Mouse (Mus musculus): ENCODE measurements around the gene Dedd. TPM values are rescaled to one million over a fixed set of nuclear protein-coding genes. Genes with fewer than 3 reads are reported as not detected.

Gene Dedd
- polyA plus RNA-seq, 1 experiment from 2014 or later: 50.4 TPM

DNA sequence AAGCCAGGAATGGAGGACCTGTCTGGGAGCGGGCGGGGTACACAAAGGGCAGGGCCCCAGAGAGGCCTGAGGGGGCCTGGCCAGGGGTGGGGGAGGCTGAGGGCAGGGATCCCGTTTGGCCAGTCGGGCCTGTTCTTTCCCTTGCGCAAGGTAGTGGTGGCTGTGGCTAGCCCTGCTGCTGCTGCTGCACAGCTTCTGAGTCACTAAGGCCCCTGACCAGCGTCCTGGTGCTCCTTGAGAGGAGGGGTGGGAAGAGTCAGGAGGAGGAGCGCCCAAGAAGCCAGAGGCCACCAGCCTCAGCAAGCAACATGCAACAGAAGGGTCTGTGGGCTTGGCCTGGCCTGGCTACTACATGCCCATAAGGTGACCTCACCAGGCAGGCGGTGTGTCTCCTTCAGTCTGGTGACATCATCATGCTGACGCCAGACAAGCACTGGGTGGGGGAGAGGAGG lies 46.7 kb downstream of the Dedd start:
- Histone ChIP-seq H3K27me3 (replicated peaks; ENCODE audit: low read depth, poor library complexity, severe bottlenecking) (peaks cover 35% of the 10 kb centered on the region), H3K4me3 (peak overlapping the region; percentile 8; the same call in 1 of the 2 replicates), H3K36me3 (replicated peaks) (no peaks in the 10 kb centered on the region), H3K27ac (replicated peaks) (0 out of 2 replicates have a peak overlapping the region, but pooled peaks have one; percentile 44), H3K9me3 (no peaks in the 10 kb centered on the region), H3K4me1 (peaks cover 48% of the 10 kb centered on the region)
- peak; percentile 47 for DNase-seq (ENCODE audit: low spot score)
- WGBS: 37% methylated on average over 9 of the region's 9 CpGs

DNA sequence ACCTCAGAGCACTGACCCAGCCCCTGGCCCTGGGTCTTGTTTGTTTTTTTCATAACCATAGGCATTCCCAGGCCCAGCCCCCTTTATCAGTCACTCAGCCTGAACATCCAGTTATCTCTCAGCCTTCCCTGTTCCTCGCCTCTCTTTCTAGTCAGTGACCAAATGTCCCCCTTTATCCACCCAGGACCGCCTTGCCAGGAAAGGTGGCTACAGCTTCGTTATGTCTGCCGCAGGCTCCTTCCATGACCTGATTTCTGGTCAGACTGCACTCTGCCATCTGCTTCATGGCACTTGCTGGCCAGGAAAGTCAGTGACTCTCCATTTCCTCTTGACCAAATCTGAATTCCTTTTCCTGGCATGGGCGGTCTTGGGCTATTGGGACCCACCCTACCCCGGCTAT lies 49.4 kb downstream of the Dedd start:
- no peaks in the 10 kb centered on the region for H3K9me3 ChIP-seq
- DNase-seq (ENCODE audit: low spot score): no peak
- WGBS: 90% methylated on average over 6 of the region's 6 CpGs
- H3K4me1 ChIP-seq: peaks cover 41% of the 10 kb centered on the region
- no peaks in the 10 kb centered on the region for H3K36me3 ChIP-seq (replicated peaks)
- peaks cover 44% of the 10 kb centered on the region for H3K27me3 ChIP-seq (replicated peaks; ENCODE audit: low read depth, poor library complexity, severe bottlenecking)
- H3K4me3 ChIP-seq: no peak overlapping the region
- H3K27ac ChIP-seq (replicated peaks): no peak overlapping the region

DNA sequence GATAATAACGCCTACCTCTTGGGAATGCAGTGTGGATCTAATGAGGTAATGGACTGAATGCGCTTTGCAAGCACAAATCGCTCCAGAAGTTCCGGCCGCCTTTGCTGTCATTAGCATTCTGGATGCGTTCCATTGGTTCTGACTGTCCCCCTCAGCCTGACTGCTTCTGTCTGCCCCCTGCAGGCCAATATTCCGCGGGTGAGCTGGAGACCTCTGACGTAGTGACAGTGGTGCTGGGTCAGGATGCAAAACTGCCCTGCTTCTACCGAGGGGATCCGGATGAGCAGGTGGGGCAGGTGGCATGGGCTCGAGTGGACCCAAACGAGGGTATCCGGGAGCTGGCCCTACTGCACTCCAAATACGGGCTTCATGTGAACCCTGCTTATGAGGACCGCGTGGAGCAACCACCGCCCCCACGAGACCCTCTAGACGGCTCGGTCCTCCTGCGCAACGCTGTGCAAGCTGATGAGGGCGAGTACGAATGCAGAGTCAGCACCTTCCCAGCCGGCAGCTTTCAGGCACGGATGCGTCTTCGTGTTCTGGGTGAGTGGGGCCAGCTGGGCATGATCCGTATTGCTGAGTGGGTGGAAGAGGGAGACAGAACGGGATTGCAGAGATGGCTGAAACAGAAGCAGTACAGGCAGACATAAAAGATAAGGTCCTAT lies 51.1 kb downstream of the Dedd start:
- no peaks in the 10 kb centered on the region for H3K36me3 ChIP-seq (replicated peaks)
- DNase-seq (ENCODE audit: low spot score): peak; percentile 80
- 8% methylated on average over 31 of the region's 31 CpGs for WGBS
- H3K27me3 ChIP-seq (replicated peaks; ENCODE audit: low read depth, poor library complexity, severe bottlenecking): peaks cover 51% of the 10 kb centered on the region
- H3K9me3 ChIP-seq: no peaks in the 10 kb centered on the region
- peaks cover 28% of the 10 kb centered on the region for H3K4me1 ChIP-seq
- H3K27ac ChIP-seq (replicated peaks): 0 out of 2 replicates have a peak overlapping the region, but pooled peaks have one; percentile 40
- peak overlapping the region; percentile 45 for H3K4me3 ChIP-seq

DNA sequence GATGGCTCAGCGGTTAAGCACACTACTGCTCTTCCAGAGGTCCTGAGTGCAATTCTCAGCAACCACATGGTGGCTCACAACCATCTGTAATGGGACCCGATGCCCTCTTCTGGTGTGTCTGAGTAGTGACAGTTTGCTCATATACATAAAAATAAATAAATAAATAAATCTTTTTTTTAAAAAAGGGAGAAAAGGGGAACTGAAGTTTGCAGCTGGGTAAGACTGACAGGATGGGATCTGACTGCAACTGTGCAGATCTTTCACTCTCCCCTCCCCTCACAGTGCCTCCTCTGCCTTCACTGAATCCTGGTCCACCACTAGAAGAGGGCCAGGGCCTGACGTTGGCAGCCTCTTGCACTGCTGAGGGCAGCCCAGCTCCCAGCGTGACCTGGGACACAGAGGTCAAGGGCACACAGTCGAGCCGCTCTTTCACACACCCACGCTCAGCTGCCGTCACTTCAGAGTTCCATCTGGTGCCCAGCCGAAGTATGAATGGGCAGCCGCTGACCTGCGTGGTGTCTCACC lies 53.2 kb downstream of the Dedd start:
- peaks cover 51% of the 10 kb centered on the region for H3K27me3 ChIP-seq (replicated peaks; ENCODE audit: low read depth, poor library complexity, severe bottlenecking)
- H3K4me3 ChIP-seq: no peak overlapping the region
- no peak for DNase-seq (ENCODE audit: low spot score)
- H3K4me1 ChIP-seq: peaks cover 26% of the 10 kb centered on the region
- no peaks in the 10 kb centered on the region for H3K9me3 ChIP-seq
- no peak overlapping the region for H3K27ac ChIP-seq (replicated peaks)
- WGBS: 82% methylated on average over 11 of the region's 11 CpGs
- H3K36me3 ChIP-seq (replicated peaks): no peaks in the 10 kb centered on the region

DNA sequence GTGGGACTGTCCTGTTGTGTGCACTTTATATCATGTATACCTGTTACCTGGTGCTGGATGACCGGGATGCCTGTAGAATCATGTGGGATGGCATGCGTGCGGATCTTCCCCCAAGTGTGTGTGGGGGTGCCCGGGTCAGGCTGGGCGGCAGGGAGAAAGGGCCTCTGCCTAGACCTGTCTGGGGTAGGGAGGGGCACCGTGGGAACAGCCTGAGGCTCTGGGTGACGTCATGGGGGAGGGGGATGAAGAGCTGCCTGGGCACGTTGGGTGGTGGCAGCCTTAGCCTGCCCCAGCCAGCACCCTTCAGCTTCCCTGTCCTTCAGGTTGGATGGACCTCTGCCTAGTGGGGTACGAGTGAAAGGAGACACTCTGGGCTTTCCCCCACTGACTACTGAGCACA lies 55.4 kb downstream of the Dedd start:
- H3K36me3 ChIP-seq (replicated peaks): no peaks in the 10 kb centered on the region
- no peaks in the 10 kb centered on the region for H3K9me3 ChIP-seq
- peaks cover 42% of the 10 kb centered on the region for H3K27me3 ChIP-seq (replicated peaks; ENCODE audit: low read depth, poor library complexity, severe bottlenecking)
- H3K4me3 ChIP-seq: no peak overlapping the region
- WGBS: 66% methylated on average over 9 of the region's 9 CpGs
- H3K27ac ChIP-seq (replicated peaks): no peak overlapping the region
- peaks cover 33% of the 10 kb centered on the region for H3K4me1 ChIP-seq
- peak; percentile 39 for DNase-seq (ENCODE audit: low spot score)

DNA sequence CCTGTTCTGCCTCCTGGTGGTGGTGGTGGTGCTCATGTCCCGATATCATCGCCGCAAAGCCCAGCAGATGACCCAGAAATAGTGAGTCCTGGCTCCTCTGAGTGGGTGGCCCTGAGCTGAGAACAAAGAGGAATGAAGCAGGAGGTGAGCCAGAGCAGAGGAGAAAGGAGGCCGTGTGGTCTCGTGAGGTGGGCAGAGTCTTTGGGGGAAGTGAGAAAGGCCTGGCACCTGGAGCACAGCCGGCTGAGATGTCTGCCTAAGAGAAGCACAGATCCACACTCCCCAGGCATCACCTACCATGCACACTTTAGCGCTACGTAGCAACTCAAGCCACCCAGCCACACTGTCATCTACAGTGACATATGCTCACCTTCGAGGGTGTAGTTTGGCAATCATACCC lies 56.2 kb downstream of the Dedd start:
- Histone ChIP-seq H3K27me3 (replicated peaks; ENCODE audit: low read depth, poor library complexity, severe bottlenecking) (peaks cover 34% of the 10 kb centered on the region), H3K9me3 (no peaks in the 10 kb centered on the region), H3K27ac (replicated peaks) (no peak overlapping the region), H3K36me3 (replicated peaks) (no peaks in the 10 kb centered on the region), H3K4me1 (peaks cover 31% of the 10 kb centered on the region), H3K4me3 (no peak overlapping the region)
- WGBS: 71% methylated on average over 9 of the region's 9 CpGs
- no peak for DNase-seq (ENCODE audit: low spot score)

DNA sequence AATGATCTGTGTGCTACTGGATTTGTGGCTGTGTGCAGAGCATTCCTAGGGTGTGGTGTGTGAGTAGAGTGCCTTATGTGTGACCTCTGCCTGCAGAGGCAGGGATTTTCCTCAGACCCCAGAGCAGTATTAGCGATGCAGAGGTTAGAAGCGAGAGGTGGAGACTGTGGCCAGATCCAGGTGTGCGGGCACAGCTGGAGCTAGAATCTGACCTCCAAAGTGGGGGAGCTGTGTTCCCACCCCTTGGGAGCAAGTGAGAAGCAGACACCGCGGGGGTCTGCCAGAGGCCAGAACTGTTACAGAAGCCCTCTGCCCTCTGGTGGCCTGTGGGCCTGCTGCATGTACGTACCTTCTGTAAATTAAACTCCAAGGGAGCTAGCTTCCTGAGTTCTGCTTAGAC lies 58.2 kb downstream of the Dedd start:
- no peaks in the 10 kb centered on the region for H3K36me3 ChIP-seq (replicated peaks)
- peak; percentile 62 for DNase-seq (ENCODE audit: low spot score)
- 0 out of 2 replicates have a peak overlapping the region, but pooled peaks have one; percentile 3 for H3K4me3 ChIP-seq
- H3K9me3 ChIP-seq: no peaks in the 10 kb centered on the region
- H3K27me3 ChIP-seq (replicated peaks; ENCODE audit: low read depth, poor library complexity, severe bottlenecking): peaks cover 15% of the 10 kb centered on the region
- peaks cover 30% of the 10 kb centered on the region for H3K4me1 ChIP-seq
- WGBS: 16% methylated on average over 6 of the region's 6 CpGs
- H3K27ac ChIP-seq (replicated peaks): no peak overlapping the region; the same call in 1 of the 2 replicates

DNA sequence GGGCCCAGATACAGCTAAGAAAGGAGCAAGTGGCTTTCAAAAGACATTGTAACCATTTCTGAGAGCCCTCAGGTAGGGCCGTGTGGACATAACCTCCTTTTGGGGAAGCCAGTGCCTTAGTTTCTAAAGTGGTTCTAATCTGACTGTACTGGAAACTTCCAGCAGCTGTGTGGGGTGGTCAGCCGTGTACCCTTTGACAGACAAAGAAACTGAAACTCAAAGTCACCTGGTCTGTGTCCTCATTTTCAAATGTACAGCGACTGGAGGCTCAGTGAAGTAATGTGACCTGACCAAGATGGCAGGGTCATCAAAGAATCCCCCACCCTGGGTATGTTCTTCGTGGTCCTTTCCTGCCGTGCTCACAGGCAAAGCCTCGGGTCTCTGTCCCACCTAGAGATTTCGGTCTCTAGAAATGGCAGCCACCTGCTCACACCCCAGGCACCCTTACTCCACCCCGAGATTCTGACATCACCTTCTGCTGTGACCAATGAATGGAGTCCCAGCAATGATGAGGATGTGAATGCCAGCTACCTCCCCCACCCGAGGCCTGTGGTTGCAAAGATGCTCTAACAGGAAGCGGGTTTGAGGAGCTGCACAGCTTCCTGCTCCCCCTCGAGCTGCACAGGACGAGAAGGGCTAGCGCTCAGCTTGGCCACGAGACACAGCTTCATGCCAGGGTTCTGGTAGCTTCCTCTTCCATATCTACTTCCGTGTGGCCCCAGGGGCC lies 59.6 kb downstream of the Dedd start, which contains the start of gene Arhgap30:
TSS of gene Arhgap30 (plus strand) at position 579 of the 727 bp plus-strand sequence.
- H3K9me3 ChIP-seq: no peaks in the 10 kb centered on the region
- H3K27me3 ChIP-seq (replicated peaks; ENCODE audit: low read depth, poor library complexity, severe bottlenecking): peaks cover 4% of the 10 kb centered on the region; the same call in 1 of the 2 replicates
- DNase-seq (ENCODE audit: low spot score): no peak
- no peaks in the 10 kb centered on the region for H3K36me3 ChIP-seq (replicated peaks)
- H3K27ac ChIP-seq (replicated peaks): no peak within 1 kb of the TSS
- no peak within 1 kb of the TSS for H3K4me3 ChIP-seq
- peaks cover 30% of the 10 kb centered on the region for H3K4me1 ChIP-seq
- WGBS: 81% methylated on average over 15 of the region's 15 CpGs

DNA sequence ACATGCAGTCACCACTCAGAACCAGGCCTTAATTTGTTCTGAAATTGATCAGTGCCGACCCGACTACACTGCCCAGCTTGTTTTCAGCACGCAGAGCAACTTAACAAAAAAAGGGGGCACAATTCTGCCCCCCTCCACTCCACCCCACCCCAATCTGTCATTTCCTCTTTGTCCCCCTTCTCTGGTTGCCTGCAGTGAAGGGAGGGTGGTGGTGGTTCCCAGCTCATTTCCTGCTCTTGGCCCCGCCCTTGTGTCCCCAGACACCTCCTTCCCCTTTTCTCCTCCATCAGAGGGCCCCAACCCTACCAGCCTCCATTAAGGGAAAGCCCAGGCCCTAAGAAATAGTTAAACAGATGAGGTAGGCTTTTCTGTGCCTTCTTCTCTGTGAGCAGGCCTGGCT lies 61.2 kb downstream of the Dedd start:
- Histone ChIP-seq H3K9me3 (no peaks in the 10 kb centered on the region), H3K27me3 (replicated peaks; ENCODE audit: low read depth, poor library complexity, severe bottlenecking) (no peaks in the 10 kb centered on the region), H3K36me3 (replicated peaks) (no peaks in the 10 kb centered on the region), H3K4me1 (peaks cover 26% of the 10 kb centered on the region), H3K27ac (replicated peaks) (no peak overlapping the region), H3K4me3 (no peak overlapping the region)
- DNase-seq (ENCODE audit: low spot score): no peak
- WGBS: 71% methylated on average over 4 of the region's 4 CpGs

Other genes with a start within 250 kb of the Dedd start
- gene Cfap126, start 215.2 kb upstream of the Dedd start, polyA plus RNA-seq (2016; fragmentation: Nextera tagmentation; extraction: Ambion mirVana): 1.1 and 2.0 TPM in 2 replicates
- 260 and 264 TPM in 2 replicates for gene Sdhc, start 178.5 kb upstream of the Dedd start, polyA plus RNA-seq (2016; fragmentation: Nextera tagmentation; extraction: Ambion mirVana)
- 0.48 and 0.91 TPM in 2 replicates for gene Mpz, start 178.4 kb upstream of the Dedd start, polyA plus RNA-seq (2016; fragmentation: Nextera tagmentation; extraction: Ambion mirVana)
- gene Pcp4l1, start 132.9 kb upstream of the Dedd start, polyA plus RNA-seq (2016; fragmentation: Nextera tagmentation; extraction: Ambion mirVana): 5.2 and 6.7 TPM in 2 replicates
- 0.21 TPM in 2 replicates for gene Nr1i3, start 115.2 kb upstream of the Dedd start, polyA plus RNA-seq (2016; fragmentation: Nextera tagmentation; extraction: Ambion mirVana)
- gene Tomm40l, start 106.6 kb upstream of the Dedd start, polyA plus RNA-seq (2016; fragmentation: Nextera tagmentation; extraction: Ambion mirVana): 32.4 and 33.3 TPM in 2 replicates
- 2.7 and 3.1 TPM in 2 replicates for gene Apoa2, start 104.1 kb upstream of the Dedd start, polyA plus RNA-seq (2016; fragmentation: Nextera tagmentation; extraction: Ambion mirVana)
- 12.4 and 16.5 TPM in 2 replicates for gene Fcer1g, start 94.8 kb upstream of the Dedd start, polyA plus RNA-seq (2016; fragmentation: Nextera tagmentation; extraction: Ambion mirVana)
- gene Adamts4, start 78.7 kb upstream of the Dedd start, polyA plus RNA-seq (2016; fragmentation: Nextera tagmentation; extraction: Ambion mirVana): 11.8 and 12.7 TPM in 2 replicates
- 269 and 279 TPM in 2 replicates for gene Ndufs2, start 77.8 kb upstream of the Dedd start, polyA plus RNA-seq (2016; fragmentation: Nextera tagmentation; extraction: Ambion mirVana)
- 68.7 and 70.8 TPM in 2 replicates for gene B4galt3, start 58.8 kb upstream of the Dedd start, polyA plus RNA-seq (2016; fragmentation: Nextera tagmentation; extraction: Ambion mirVana)
- gene Ppox, start 48.0 kb upstream of the Dedd start, polyA plus RNA-seq (2016; fragmentation: Nextera tagmentation; extraction: Ambion mirVana): 52.0 and 57.5 TPM in 2 replicates
- 106 and 107 TPM in 2 replicates for gene Usp21, start 41.2 kb upstream of the Dedd start, polyA plus RNA-seq (2016; fragmentation: Nextera tagmentation; extraction: Ambion mirVana)
- gene Ufc1, start 34.1 kb upstream of the Dedd start, polyA plus RNA-seq (2016; fragmentation: Nextera tagmentation; extraction: Ambion mirVana): 100 and 105 TPM in 2 replicates
- 33.6 and 36.8 TPM in 2 replicates for gene Nit1, start 16.5 kb downstream of the Dedd start, polyA plus RNA-seq (2016; fragmentation: Nextera tagmentation; extraction: Ambion mirVana)
- gene Pfdn2, start 16.5 kb downstream of the Dedd start, polyA plus RNA-seq (2016; fragmentation: Nextera tagmentation; extraction: Ambion mirVana): 156 TPM in 2 replicates
- 1.2 and 1.6 TPM in 2 replicates for gene Klhdc9, start 31.7 kb downstream of the Dedd start, polyA plus RNA-seq (2016; fragmentation: Nextera tagmentation; extraction: Ambion mirVana)
- gene Nectin4, start 41.0 kb downstream of the Dedd start, polyA plus RNA-seq (2016; fragmentation: Nextera tagmentation; extraction: Ambion mirVana): 2.6 and 4.6 TPM in 2 replicates
- 0.65 and 0.72 TPM in 2 replicates for gene Arhgap30, start 59.8 kb downstream of the Dedd start, polyA plus RNA-seq (2016; fragmentation: Nextera tagmentation; extraction: Ambion mirVana)
- gene Usf1, start 82.2 kb downstream of the Dedd start, polyA plus RNA-seq (2016; fragmentation: Nextera tagmentation; extraction: Ambion mirVana): 138 and 139 TPM in 2 replicates
- 6.0 and 9.0 TPM in 2 replicates for gene Tstd1, start 89.7 kb downstream of the Dedd start, polyA plus RNA-seq (2016; fragmentation: Nextera tagmentation; extraction: Ambion mirVana)
- 34.7 and 37.6 TPM in 2 replicates for gene F11r, start 108.4 kb downstream of the Dedd start, polyA plus RNA-seq (2016; fragmentation: Nextera tagmentation; extraction: Ambion mirVana)
- 7.4 and 9.3 TPM in 2 replicates for gene Alyref2, start 174.3 kb downstream of the Dedd start, polyA plus RNA-seq (2016; fragmentation: Nextera tagmentation; extraction: Ambion mirVana)
- gene Itln1, start 206.1 kb downstream of the Dedd start, polyA plus RNA-seq (2016; fragmentation: Nextera tagmentation; extraction: Ambion mirVana): not detected in 2 replicates
- gene Cd244a, start 230.0 kb downstream of the Dedd start, polyA plus RNA-seq (2016; fragmentation: Nextera tagmentation; extraction: Ambion mirVana): 0.19 TPM in 1 of 2 replicates, not detected in the other